Mouse (Mus musculus) cerebellum, postnatal 25 days (tissue): Measurements from ENCODE around the gene H2-Q6.
"Not testable (repeated sequence)": the region's sequence is repeated elsewhere in the genome, so short reads cannot be mapped to it uniquely, and the experiment has no call there.

Experiments
- DNase-seq, 2 experiments: peaks; one replicate each; pipeline ENCODE4 v3.0.0; 2021; ENCODE audit warnings: mixed read lengths in 2 of 2

Gene H2-Q6

DNA sequence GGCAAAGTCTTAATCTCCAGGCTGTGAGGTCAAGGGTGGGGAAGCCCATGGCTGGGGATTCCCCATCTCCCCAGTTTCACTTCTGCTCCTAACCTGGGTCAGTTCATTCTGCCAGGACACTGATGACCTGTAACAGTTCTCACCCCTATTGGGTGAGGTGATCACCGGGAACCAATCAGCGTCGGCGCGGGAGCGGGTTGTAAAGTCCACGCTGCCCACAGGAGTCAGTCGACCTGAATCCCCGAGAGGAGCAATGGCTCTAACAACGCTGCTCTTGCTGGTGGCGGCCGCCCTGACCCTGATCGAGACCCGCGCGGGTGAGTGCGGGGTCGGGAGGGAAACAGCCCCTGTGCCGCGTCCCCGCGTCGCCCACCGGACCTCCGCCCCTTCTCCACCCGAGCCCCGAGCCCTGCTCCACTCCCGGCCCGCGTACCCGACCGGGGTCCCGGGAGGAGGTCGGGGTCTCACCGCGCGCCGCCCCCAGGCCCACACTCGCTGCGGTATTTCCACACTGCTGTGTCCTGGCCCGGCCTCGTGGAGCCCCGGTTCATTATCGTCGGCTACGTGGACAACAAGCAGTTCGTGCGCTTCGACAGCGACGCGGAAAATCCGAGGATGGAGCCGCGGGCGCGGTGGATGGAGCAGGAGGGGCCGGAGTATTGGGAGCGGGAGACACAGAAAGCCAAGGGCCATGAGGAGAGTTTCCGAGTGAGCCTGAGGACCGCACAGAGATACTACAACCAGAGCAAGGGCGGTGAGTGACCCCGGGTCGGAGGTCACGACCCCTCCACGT, at the start of gene H2-Q6:
H2-Q6 (plus strand) TSS at position 227 of the 793 bp plus-strand sequence.
- DNase-seq: peak; percentile 29 to 58

DNA sequence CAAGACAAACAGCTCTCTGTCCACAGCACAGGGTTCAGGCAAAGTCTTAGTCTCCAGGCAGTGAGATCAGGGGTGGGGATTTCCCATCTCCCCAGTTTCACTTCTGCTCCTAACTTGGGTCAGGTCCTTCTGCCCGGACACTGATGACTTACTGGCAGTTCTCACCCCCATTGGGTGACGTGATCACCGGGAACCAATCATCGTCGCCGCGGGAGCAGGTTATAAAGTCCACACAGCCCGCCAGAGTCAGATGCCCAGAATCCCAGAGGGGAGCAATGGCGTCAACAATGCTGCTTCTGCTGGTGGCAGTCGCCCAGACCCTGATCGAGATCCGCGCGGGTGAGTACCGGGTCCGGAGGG, 45.3 kb upstream of the H2-Q6 start, which contains the start of gene H2-Q4:
H2-Q4 (plus strand) TSS at position 249 of the 360 bp plus-strand sequence.
- DNase-seq: peak; percentile 64 to 79

DNA sequence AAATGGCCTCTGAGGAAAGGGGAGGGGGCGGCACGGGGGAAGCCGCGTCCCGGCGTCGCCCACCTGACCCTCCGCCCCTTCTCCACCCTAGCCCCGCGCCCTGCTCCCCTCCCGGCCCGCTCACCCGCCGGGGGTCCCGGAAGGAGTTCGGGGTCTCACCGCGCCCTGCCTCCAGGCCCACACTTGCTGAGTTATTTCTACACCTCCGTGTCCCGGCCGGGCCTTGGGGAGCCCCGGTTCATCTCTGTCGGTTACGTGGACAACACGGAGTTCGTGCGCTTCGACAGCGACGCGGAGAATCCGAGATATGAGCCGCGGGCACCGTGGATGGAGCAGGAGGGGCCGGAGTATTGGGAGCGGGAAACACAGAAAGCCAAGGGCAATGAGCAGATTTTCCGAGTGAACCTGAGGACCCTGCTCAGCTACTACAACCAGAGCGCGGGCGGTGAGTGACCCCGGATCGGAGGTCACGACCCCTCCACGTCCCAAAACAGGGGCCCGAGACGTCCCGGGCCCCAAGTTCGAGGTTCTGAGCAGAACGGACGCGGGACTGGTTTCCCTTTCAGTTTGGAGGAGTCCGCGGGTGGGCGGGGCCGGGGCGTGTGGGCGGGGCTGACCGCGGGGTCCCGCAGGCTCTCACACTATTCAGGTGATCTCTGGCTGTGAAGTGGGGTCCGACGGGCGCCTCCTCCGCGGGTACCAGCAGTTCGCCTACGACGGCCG, 44.8 kb upstream of the H2-Q6 start:
- peak in 1 of 2 experiments; percentile 18 for DNase-seq

DNA sequence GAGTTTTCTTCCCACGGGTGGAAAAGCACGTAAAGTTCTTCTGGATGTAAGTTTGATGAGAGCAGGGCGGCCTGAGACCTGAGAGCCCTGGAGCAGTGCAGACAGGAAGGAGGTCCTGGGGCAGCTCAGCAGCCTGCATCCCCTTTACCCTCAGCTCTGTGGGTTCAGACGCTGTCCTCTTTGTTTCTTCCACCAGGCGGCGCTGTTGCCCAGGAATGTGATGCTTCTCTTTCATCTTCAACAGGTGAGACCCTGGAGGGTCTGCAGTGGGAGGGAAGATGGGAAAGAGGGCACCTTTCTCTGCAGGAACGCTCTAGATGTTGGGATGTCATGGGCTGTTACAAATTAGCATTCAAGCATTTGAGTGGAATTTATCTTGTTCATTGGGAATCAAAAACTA, 34.9 kb upstream of the H2-Q6 start:
- peak in 1 of 2 experiments; percentile 13 for DNase-seq

DNA sequence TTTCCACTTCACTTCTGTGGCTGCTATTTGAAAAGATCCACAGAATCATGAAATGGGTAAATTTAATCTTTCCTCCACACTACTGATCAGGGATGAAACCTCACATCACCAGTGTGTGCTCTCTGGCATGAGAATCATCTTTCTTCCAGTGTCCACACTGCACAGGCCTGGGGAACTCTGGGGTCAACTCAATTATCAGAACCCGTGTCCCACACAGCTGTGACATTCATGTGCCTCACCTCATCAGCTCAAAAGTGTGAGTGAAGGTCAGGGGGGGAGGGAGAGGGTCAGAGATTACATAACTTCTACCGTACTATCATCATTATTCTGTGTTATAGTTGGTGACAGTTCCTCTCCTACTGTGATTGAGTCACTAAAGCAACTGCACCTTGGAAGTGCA, 32.0 kb upstream of the H2-Q6 start:
- not testable (repeated sequence) for DNase-seq

DNA sequence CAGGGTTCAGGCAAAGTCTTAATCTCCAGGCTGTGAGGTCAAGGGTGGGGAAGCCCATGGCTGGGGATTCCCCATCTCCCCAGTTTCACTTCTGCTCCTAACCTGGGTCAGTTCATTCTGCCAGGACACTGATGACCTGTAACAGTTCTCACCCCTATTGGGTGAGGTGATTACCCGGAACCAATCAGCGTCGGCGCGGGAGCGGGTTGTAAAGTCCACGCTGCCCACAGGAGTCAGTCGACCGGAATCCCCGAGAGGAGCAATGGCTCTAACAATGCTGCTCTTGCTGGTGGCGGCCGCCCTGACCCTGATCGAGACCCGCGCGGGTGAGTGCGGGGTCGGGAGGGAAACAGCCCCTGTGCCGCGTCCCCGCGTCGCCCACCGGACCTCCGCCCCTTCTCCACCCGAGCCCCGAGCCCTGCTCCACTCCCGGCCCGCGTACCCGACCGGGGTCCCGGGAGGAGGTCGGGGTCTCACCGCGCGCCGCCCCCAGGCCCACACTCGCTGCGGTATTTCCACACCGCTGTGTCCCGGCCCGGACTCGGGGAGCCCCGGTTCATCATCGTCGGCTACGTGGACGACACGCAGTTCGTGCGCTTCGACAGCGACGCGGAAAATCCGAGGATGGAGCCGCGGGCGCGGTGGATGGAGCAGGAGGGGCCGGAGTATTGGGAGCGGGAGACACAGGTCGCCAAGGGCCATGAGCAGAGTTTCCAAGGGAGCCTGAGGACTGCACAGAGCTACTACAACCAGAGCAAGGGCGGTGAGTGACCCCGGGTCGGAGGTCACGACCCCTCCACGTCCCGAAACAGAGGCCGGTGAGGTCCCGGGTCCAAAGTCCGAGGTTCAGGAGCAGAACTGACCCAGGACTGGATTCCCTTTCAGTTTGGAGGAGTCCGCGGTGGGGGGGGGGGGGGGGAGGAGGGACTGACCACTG, 30.5 kb upstream of the H2-Q6 start:
- DNase-seq: not testable (repeated sequence)

DNA sequence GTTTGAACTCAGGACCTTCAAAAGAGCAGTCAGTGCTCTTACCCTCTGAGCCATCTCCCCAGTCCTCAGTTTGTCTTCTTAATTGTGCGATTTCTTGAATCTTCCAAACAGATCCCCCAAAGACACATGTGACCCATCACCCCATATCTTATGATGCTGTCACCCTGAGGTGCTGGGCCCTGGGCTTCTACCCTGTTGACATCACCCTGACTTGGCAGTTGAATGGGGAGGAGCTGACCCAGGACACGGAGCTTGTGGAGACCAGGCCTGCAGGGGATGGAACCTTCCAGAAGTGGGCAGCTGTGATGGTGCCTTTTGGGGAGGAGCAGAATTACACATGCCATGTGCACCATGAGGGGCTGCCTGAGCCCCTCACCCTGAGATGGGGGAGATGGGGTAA, 27.7 kb upstream of the H2-Q6 start:
- DNase-seq: not testable (repeated sequence)

DNA sequence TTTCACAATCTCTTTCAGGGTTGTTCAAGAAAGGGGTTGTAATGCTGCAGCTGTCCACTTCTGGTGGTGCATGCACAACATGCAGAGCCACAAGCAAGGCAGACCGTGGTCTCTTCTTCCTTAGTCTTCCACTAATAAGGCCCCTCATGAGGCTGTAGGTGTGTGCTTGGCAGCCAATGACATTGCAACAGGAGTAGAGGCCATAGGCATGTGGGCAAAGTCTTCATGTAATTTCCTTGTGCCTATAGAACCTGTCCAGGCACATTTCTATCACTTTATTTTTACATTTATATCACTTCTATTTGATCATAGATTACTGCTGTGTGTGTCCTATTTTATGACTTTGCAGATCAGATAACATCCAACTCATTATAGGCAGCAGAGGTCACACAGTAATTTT, 11.6 kb upstream of the H2-Q6 start:
- not testable (repeated sequence) for DNase-seq

DNA sequence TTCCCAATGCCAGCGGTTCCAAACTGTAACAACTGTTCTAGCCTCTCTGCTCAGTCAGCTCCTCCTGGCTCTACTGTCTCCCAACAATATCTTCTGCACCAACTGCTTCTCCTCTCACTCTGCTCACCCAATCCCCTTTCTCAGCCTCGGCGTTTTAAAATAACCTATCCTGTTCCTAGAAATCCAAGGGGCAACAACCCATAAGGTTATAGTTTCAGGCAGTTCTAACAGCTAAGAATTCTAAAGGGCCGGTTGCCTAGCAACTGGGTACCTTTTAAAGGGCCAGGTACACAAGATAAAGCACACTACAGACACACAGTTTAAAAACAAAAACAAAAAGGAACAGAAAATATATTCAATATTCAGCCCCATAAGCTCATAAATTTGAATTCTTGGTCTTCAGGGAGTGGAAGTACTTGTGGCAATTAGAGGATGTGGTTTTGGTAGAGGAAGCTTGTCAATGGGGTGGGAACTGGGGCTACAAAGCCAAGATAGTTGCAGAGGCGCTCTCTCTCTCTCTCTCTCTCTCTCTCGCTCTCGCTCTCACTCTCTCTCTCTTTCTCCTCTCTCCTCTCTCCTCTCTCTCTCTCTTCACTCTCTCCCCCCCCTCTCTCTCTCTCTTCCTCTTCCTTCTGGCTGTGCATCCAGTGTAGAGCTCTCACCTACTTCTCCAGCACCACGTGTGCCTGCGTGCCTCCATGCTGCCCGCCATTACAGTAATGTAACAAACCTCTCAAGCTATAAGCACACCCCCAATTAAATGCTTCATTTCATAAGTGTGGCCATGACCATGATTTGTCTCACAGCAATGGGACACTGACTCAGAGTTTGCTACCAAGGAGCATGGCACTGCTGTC, 9.1 kb upstream of the H2-Q6 start:
- DNase-seq: not testable (repeated sequence)

DNA sequence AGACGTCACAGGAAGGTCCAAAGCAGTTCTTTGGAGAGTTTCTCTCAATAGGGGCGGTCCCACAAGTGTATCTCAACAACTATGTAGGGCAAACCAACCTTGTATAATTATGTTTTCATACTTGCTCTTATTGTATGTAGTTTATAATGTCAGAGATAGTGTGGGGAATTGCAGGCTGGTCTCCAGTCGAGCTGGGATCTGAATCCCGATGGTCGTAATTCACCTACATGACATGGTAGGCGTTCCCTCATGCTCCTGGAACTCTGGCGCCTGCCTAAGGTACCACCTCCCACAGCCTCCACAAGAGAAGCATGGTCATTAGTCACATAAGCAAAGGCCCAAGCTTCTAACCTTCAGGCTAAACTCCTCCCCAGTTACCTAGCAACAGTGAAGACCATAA, 5.9 kb upstream of the H2-Q6 start:
- DNase-seq: no peak

DNA sequence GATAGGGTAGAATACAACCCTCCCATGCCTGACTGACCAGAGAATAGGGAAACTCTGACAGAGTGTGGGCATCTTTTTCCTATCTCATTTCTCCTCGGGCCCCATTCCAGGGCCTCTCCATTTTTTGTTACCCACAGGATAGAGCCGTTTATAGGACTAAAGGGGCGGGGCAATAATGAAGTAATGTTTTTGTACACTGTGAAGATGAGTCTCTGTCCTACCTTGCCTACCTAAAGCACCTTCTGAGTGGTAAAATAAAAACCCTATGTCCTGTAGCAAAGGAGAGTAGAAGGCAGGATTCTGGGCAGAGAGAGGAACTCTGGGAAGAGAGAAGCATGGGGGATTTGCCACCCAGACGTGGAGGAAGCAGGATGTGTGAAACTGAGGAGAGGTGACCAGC, 5.1 kb upstream of the H2-Q6 start:
- not testable (repeated sequence) for DNase-seq

DNA sequence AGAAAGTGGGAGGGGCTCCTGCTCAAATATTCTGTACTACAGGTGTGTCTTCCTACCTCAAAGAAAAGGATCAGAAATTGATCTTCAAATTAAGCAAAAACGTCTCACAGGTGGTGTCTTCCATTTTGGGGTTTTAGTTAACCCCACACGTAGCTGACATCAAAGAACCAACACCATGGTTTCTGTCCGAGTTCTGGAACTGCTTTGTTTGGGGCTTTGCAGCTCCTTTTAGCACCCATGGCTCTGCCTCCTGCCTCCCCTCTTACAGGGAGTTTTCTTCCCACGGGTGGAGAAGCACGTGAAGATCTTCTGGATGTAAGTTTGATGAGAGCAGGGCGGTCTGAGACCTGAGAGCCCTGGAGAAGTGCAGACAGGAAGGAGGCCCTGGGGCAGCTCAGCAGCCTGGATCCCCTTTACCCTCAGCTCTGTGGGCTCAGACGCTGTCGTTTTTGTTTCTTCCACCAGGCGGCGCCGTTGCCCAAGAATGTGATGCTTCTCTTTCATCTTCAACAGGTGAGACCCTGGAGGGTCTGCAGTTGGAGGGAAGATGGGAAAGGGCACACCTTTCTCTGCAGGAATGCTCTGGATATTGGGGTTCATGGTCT, 4.3 kb upstream of the H2-Q6 start:
- DNase-seq: peak in 1 of 2 experiments; percentile 62

DNA sequence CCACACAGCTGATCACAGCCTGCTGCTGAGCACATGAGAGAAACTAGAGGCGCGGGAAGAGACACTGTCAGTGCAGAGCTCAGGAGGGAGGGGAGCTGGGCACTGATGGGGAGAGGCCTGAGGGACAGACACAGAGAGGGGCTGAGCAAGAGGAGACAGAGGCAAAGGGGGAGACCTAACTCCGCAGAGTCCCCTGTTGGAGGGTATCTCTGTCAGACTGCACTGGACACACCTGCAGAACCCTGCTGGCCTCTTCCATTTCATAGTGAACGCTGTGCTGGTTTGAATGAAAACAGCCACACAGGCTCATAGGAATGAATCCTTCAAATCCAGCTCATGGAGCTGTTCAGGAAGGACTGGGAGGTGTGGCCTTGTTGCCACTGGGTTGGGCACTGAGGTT, 3.3 kb upstream of the H2-Q6 start:
- DNase-seq: not testable (repeated sequence)

DNA sequence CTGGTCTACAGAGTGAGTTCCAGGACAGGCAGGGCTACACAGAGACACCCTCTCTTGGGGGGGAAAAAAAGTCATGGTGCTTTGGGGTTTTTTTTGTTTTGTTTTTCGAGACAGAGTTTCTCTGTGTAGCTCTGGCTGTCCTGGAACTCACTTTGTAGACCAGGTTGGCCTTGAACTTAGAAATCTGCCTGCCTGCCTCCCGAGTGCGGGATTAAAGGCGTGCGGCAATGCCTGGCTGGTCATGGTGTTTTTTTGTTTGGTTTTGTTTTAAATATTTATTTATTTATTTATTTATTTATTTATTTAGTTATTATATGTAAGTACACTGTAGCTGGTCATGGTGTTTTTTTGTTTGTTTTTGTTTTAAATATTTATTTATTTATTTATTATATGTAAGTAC, 2.3 kb upstream of the H2-Q6 start:
- not testable (repeated sequence) for DNase-seq

DNA sequence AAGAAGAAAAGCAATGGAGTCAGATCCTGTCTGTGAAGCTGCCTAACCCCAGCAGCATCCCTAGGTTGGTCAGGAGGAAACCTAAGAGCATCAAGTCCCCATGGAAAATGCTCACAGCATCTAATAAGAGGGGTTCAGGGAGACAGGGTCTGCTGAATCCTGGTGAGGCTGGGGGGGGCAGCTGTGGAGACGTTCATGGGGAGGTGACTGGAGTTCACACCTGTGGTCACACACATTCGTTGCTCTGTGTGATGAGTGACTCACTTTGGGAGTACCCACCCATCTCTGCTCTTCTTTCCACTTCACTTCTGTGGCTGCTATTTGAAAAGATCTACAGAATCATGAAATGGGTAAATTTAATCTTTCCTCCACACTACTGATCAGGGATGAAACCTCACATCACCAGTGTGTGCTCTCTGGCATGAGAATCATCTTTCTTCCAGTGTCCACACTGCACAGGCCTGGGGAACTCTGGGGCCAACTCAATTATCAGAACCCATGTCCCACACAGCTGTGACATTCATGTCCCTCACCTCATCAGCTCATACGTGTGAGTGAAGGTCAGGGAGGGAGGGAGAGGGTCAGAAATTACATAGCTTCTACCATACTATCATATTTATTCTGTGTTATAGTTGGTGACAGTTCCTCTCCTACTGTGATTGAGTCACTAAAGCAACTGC, 1.4 kb upstream of the H2-Q6 start:
- not testable (repeated sequence) for DNase-seq

DNA sequence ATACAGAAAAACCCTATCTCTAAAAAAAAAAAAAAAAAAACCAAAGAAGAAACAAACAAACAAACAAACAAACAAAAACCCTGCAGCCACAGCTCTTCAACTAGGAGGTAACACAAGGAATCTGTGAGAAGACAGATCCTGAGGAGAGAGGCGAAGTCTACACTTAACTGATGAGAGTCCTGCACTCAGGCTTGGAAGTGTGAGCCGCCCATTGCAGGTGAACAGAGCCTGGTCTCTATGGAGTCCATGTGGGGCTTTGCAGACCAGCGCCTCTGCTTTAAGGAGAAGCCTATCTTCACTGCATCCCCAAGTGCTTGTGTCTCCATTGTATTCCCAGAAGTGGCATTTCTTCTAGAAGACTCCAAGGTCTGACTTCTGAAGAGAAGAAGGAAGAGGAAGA, 544 bp upstream of the H2-Q6 start:
- not testable (repeated sequence) for DNase-seq

DNA sequence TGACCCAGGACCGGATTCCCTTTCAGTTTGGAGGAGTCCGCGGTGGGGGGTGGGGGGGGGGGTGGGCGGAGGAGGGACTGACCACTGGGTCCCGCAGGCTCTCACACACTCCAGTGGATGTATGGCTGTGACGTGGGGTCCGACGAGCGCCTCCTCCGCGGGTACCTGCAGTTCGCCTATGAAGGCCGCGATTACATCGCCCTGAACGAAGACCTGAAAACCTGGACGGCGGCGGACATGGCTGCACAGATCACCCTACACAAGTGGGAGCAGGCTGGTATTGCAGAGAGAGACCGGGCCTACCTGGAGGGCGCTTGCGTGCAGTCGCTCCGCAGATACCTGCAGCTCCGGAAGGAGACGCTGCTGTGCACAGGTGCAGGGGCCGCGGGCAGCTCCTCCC, 824 bp downstream of the H2-Q6 start:
- not testable (repeated sequence) for DNase-seq

DNA sequence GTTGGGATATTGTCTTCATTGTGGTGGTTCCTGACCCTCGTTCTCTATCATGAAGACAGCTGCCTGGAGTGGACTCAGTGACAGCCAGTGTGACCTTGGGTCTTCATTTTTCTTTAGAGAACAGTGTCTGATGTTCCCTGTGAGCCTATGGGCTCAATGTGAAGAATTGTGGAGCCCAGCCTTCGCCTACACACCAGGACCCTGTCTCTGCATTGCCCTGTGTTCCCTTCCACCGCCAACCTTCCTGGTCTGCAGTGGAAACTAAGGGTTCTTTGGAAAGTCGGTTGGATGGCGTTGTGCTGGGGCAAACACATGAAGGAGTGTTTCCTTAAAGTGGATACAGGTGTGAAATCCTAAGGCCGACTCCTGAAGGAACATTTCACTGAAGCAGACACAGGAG, 4.2 kb downstream of the H2-Q6 start:
- DNase-seq: not testable (repeated sequence)

DNA sequence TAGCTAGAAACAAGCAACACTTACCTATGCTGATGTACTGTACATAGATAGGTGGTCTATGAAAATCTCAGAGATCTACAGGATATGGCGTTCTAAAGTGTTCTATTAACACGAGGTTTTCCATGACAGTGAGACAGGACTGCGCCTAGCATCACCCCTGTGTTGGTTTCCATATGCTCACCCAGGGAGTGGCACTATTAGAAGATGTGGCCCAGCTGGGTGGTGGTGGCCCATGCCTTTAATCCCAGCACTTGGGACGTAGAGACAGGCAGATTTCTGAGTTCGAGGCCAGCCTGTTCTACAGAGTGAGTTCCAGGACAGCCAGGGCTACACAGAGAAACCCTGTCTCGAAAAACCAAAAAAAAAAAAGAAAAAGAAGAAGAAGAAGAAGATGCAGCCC, 6.0 kb downstream of the H2-Q6 start:
- not testable (repeated sequence) for DNase-seq

DNA sequence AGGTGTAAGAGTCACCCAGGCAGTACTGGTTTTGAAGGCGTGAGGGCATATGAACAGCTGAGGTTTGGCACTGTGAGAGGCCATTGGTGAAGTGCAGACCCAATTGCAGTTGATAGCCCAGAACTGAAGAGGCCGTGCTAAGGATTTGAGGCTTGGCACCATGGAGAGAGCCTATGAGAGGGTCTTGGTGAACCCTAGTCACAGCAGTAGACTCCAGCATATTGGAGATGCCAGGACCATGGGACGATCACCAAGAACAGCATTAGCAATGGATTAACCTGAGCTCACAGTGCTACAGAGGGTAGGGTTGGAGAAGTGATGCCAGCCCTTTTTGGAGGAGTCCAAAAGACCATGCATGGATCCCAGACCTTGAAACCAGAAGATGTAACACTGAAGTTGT, 7.5 kb downstream of the H2-Q6 start:
- not testable (repeated sequence) for DNase-seq

DNA sequence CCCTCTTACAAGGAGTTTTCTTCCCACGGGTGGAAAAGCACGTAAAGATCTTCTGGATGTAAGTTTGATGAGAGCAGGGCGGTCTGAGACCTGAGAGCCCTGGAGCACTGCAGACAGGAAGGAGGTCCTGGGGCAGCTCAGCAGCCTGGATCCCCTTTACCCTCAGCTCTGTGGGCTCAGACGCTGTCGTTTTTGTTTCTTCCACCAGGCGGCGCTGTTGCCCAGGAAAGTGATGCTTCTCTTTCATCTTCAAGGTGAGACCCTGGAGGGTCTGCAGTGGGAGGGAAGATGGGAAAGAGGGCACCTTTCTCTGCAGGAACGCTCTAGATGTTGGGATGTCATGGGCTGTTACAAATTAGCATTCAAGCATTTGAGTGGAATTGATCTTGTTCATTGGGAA, 10.2 kb downstream of the H2-Q6 start:
- DNase-seq: peak in 1 of 2 experiments; percentile 39
